Mouse (Mus musculus) kidney, adult 2 months (tissue): ENCODE data around the gene Katnal1.

Experiments used
- CTCF ChIP-seq: fragments of 200-500 bp; conservative IDR thresholded peaks from 2 replicates; pipeline ENCODE4 v1.5.1; 2011; ENCODE audit warnings: low read depth, mild to moderate bottlenecking, control low read depth, low read length, moderate library complexity, mixed read lengths; ENCODE audit not compliant: insufficient read depth, insufficient read length
- POLR2A ChIP-seq: fragments of 200-500 bp; IDR thresholded peaks from one replicate; pipeline ENCODE4 v1.6.1; 2011; ENCODE audit warnings: low read depth, low read length, control low read depth

- TF ChIP-seq CTCF: peak; percentile 45
- TF ChIP-seq POLR2A: no peak
Observed at GRCm38 (mm10) chr5:148942305-148942704, 13.2 kb upstream of the Katnal1 start.
